Comparison of ENCODE assay signal across 17 mouse cellular contexts in the genomic region with DNA sequence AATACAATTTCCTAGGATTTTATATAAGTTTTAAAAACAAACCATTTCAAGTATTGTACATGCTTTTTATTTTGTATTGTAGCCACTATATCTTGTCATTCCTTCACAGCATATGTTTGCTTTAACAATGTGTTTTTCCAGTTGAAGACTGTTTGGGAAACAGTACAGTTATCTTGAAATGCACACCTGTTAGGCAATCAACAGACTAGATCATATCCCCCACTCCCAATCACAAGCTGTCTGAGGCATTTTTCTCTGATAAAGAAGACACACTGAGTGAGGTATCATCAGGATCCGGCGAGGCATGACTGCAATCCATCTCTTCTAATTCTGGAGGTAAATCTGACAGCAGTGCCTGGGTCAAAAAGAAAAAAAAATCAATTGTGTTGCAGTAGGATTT. TPM values are rescaled to one million over a fixed set of nuclear protein-coding genes. Genes with fewer than 3 reads are reported as not detected.
"Had no signal": no experiment of that assay in that cellular context is flagged by ENCODE, and none has a peak within 500 bp of the region (broad histone marks: within the 10 kb centered on the region; RNA-seq: fewer than 3 reads in every experiment).

No protein-coding gene starts in this region.

- H3K9ac ChIP-seq: neural tube, embryonic 13.5 days; neural tube, embryonic 15.5 days; stomach, embryonic 15.5 days had no signal

- H3K9me3 ChIP-seq: neural tube, embryonic 13.5 days; neural tube, embryonic 15.5 days; stomach, embryonic 15.5 days had no signal

- DNase-seq: retina, postnatal 1 day; right cerebral cortex, adult 18-20 months; right cerebral cortex, postnatal 14 days; right cerebral cortex, postnatal 25 days; right cerebral cortex, postnatal 4 days; spleen, adult 18-20 months; thymus, adult 18-20 months; thymus, adult 2 months; thymus, postnatal 14 days; thymus, postnatal 25 days; thymus, postnatal 36 days; thymus, postnatal 4 days had no signal

- H3K4me3 ChIP-seq: neural tube, embryonic 13.5 days; neural tube, embryonic 15.5 days; stomach, embryonic 15.5 days had no signal

- H3K36me3 ChIP-seq: neural tube, embryonic 13.5 days; neural tube, embryonic 15.5 days; stomach, embryonic 15.5 days had no signal

- H3K27me3 ChIP-seq: neural tube, embryonic 13.5 days; neural tube, embryonic 15.5 days; stomach, embryonic 15.5 days had no signal

- H3K4me1 ChIP-seq: neural tube, embryonic 13.5 days; neural tube, embryonic 15.5 days; stomach, embryonic 15.5 days had no signal

- H3K27ac ChIP-seq: neural tube, embryonic 13.5 days; neural tube, embryonic 15.5 days; stomach, embryonic 15.5 days; stomach, postnatal 0 days had no signal

RNA-seq across cellular contexts. Expression of a gene that starts 39.3 kb away (rescaled TPM):
- total RNA-seq: neutrophil, adult 5-6 weeks had no signal
